Mouse (Mus musculus) lung, embryonic 14.5 days (tissue): Measurements from ENCODE around the gene Bahcc1. TPM values are rescaled to one million over a fixed set of nuclear protein-coding genes. Genes with fewer than 3 reads are reported as not detected.

Source experiments
- ATAC-seq: fragments of 200-750 bp; cut with Nextera tagmentation; 2 replicates; pipeline ENCODE4 v1.8.0; 2017; ENCODE audit warnings: mild to moderate bottlenecking, moderate TSS enrichment, moderate library complexity; ENCODE audit not compliant: insufficient read depth
- DNase-seq: peaks from one replicate; pipeline ENCODE4 v3.0.0-alpha.2; 2015
- H3K27ac ChIP-seq: fragments of 300-500 bp; sonication (generic); 2 replicates; pipeline ENCODE4 v1.5.1; 2014; ENCODE audit warnings: low read depth, mild to moderate bottlenecking, moderate library complexity
- H3K27me3 ChIP-seq: fragments of 300-500 bp; sonication (generic); 2 replicates; pipeline ENCODE4 v1.6.1; 2014; ENCODE audit warnings: low read length, control low read depth; ENCODE audit not compliant: insufficient read depth
- H3K36me3 ChIP-seq: fragments of 300-500 bp; sonication (generic); 2 replicates; pipeline ENCODE4 v1.6.1; 2014; ENCODE audit warnings: control low read depth; ENCODE audit not compliant: insufficient read depth
- H3K4me1 ChIP-seq: fragments of 300-500 bp; sonication (generic); 2 replicates; pipeline ENCODE4 v1.6.1; 2014; ENCODE audit warnings: antibody characterized with exemption, control low read depth; ENCODE audit not compliant: insufficient read depth
- H3K4me2 ChIP-seq: fragments of 300-500 bp; sonication (generic); 2 replicates; pipeline ENCODE4 v1.6.1; 2014; ENCODE audit warnings: mild to moderate bottlenecking
- H3K4me3 ChIP-seq: fragments of 300-500 bp; sonication (generic); 2 replicates; pipeline ENCODE4 v1.5.1; 2014; ENCODE audit warnings: low read depth, low read length
- H3K9ac ChIP-seq: fragments of 300-500 bp; sonication (generic); 2 replicates; pipeline ENCODE4 v1.6.1; 2014
- H3K9me3 ChIP-seq: fragments of 300-500 bp; sonication (generic); 2 replicates; pipeline ENCODE4 v1.6.1; 2016; ENCODE audit warnings: low read depth, low read length, control low read depth
- CTCF ChIP-seq: IDR thresholded peaks from 2 replicates; pipeline ENCODE4 v1.5.1; 2016; ENCODE audit warnings: antibody characterized with exemption, low read depth
- WGBS: fragments of 180-500 bp; shearing (Covaris S2); extraction: QIAGEN DNeasy Blood & Tissue Kit; methylation state at CpG from one replicate; pipeline ENCODE4 v1.1.7; 2014; 5-methylcytosine and 5-hydroxymethylcytosine counted together
- polyA plus RNA-seq: library from polyadenylated mRNA; unstranded; fragments of >200 nt; fragmentation: Nextera tagmentation; extraction: Ambion mirVana; gene quantifications from 2 replicates; pipeline ENCODE4 v1.2.1, GENCODE M21; 2014

Bahcc1 gene
- polyA plus RNA-seq, 1 experiment from 2014 or later: 14.3 TPM

DNA sequence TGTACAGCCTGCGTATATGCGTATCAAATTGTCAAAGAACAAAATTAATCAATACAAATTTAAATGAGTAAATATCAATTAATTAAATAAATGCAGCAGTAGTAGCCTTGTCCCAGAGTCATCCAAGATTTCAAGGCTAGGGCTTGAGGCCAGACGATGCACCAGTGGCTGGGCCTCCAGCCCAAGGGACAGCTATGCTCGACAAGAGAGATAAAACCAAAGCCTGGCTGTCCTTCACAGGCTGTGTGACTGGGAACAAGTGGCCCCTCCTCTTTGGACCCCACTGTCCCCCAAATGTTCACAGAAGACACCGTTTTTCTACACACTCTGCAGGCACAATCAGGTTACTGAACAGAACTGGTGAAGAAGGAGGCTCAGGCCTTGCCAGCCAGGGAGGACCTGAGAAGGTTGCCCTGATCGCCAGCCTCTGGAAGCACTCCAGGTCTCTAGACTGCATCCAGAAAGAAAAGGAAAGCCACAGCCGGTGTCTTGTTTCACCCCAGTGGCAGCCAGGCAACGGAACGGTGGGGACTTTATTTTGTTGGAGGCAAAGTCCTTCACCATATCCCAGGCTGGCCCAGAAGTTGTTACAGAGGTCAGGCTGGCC, 12.7 kb upstream of the Bahcc1 start:
- peaks cover 40% of the 10 kb centered on the region for H3K4me1 ChIP-seq

DNA sequence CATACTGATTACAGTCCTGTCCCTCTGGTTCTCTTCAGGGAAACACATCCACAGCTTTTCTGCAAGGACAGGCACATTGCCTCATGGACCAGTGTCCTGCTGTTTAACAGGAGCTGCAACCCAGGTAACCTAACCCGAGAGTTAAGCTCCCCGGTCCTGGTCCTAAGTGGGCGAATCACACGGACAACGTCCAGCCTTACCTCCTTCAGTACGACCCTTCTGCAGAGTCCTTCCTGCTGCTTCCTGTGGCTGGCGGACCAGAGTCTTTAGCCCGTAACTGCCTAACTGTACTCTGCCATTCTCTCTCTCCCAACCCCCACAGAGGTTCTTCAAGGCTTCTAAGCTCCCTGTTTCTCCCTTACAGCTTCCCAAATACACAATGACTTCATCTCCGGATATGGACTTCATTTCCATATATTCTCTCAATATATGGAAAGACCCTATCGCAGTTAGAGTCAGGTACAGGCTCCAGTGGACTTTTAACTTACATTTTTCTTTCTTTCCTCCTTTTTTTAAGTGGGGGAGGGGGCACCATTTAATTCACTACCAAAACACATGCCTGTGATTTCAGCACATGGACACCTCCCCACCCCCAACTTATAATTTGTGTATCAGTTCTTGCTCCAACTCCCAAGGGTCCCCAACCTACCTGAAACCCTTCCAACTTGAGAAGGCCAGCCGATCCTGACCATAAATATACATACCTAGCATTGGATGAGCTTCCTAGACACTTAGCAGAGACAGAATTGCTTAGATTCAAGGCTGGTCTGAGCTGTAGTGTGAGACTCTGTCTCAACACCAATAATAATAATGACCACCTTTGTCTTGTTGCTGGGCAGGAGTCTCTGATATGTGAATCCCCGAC, 11.6 kb upstream of the Bahcc1 start:
- ATAC-seq (no peak), DNase-seq (peak; percentile 71)
- 46% methylated on average over 12 of the region's 12 CpGs for WGBS
- Histone ChIP-seq H3K27ac (peak overlapping the region; percentile 73), H3K27me3 (no peaks in the 10 kb centered on the region), H3K36me3 (peaks cover under 1% of the 10 kb centered on the region; the same call in 1 of the 2 replicates), H3K9ac (peak overlapping the region; percentile 27), H3K4me3 (peak overlapping the region; percentile 13), H3K4me2 (peak overlapping the region; percentile 42), H3K9me3 (no peaks in the 10 kb centered on the region), H3K4me1 (peaks cover 41% of the 10 kb centered on the region)
- no peak for TF ChIP-seq CTCF

More for the DNA sequence above, 12.7 kb upstream of the Bahcc1 start:
- no peaks in the 10 kb centered on the region for H3K36me3 ChIP-seq
- H3K27ac ChIP-seq: peak overlapping the region; percentile 73
- peak overlapping the region; percentile 13 for H3K4me3 ChIP-seq
- H3K9me3 ChIP-seq: no peaks in the 10 kb centered on the region
- ATAC-seq (no peak), DNase-seq (peak; percentile 61)
- WGBS: 38% methylated on average over 9 of the region's 9 CpGs
- TF ChIP-seq CTCF: no peak
- peak overlapping the region; percentile 42 for H3K4me2 ChIP-seq
- H3K9ac ChIP-seq: peak overlapping the region; percentile 38; the same call in 1 of the 2 replicates
- no peaks in the 10 kb centered on the region for H3K27me3 ChIP-seq

DNA sequence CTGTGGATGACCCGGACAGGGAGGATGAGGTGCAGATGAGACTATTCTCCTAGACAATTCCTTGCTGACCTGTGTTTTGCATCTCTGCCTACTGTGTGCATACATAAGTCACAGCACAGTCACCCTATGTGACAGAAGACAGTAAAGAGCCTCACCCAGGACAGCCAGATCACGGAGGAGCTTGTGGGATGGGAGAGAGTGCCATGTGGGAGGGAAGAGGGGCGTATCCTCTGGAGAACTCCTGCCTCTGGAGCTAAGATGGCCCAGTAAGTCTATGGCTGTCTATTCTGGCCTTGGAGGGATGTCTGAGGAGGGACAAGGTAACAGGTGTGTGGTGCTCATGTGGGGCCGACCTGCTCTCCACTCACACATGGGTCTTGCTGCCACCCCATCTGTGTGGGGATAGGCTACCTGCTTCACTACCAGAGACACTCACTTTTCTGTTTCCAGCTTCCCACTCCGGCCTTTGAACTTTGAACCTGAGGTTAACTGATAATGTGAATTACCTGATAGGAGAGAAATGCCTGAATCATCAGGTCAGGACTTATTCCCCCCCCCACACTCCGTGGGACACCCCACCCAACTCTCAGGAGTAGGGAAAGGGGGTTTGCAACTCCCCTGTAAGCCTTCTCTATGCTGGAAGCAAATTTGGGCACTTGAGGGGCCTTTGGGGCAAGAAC, 10.2 kb upstream of the Bahcc1 start:
- no peaks in the 10 kb centered on the region for H3K9me3 ChIP-seq
- H3K27ac ChIP-seq: no peak overlapping the region
- DNase-seq (no peak), ATAC-seq (no peak)
- peaks cover 9% of the 10 kb centered on the region for H3K36me3 ChIP-seq
- no peak overlapping the region for H3K9ac ChIP-seq
- peaks cover 40% of the 10 kb centered on the region for H3K4me1 ChIP-seq
- H3K27me3 ChIP-seq: no peaks in the 10 kb centered on the region
- no peak overlapping the region for H3K4me2 ChIP-seq
- H3K4me3 ChIP-seq: no peak overlapping the region
- WGBS: 67% methylated on average over 6 of the region's 6 CpGs
- TF ChIP-seq CTCF: no peak

DNA sequence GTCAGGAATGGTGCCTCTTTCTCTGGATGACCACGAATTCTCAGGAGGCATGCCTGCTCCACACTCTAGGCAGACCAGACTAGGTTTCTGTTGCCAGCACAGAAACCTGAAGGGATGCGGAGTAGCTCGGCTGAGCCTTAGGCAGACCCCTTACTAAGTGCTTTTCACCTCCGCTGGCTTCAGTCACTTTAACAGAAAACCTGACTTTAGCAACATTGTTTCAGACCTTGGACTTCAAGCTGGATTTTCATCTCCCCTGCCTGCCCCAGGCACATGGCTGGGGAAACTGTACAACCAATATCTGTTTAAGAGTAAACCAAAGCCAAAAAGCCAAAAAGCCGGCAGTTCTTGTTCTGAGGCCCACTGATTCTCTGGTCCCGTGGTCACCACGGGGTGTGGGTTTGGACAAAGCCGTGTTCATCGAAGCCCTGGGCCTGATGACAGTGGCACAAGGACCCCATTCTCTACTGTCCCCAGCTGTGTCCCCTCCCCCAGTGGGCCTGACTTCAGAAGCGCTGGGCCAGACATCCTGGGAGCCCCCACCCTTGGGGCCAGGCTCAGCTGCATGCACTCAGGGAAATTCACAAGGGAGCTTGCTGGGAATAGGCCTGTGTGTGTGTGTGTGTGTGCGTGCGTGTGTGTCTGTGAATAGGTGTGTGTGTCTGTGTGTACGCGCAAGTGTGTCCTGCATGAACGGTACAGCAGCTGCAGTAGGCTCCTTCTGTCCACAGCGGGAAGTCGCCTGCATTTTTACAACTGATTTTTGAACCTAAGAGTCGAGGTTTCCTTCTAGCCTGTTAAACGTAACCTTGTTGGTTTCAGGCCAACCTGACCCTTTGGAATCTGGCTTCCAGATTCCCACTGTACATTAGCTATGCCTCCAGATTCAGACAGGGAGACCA, 8.9 kb upstream of the Bahcc1 start:
- peak overlapping the region; percentile 40 for H3K9ac ChIP-seq
- WGBS: 50% methylated on average over 19 of the region's 19 CpGs

DNA sequence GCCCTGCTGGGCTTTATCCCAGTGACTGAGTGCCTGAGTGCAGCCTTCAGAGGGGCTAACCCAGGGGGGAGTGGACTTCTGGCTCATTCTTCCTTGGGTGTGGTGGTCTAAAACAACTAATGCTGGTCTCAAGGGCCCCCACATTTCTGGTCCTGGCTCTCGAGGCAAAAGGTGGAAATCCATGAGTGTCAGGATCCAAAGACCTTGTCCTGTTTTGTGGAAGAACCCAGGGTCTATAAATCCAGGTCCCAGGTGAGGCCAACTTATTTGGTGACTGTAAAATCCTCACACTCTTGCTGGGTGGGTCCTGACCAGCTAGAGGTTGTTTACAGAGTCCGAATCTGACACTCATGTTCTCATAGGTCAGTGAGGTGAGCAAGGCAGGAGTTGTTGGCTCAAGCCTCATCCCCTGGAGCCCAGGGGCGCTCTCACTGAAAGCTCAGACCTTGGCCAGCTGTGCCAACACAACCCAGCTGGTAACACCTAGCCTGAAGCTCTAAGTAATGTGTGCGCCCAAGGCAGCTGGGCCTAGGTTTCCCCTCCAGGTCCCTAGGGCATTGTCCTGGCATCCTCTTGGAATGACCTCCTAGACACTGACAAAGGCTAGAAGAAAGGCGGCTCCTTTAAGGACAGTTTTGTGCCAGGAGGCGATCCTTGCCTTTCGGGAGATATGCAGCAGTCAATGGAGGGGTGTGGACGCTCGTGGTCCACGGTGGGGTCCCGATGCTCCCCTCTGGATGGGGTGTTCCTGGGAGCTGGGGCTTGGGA, 8.1 kb upstream of the Bahcc1 start:
- ATAC-seq (no peak), DNase-seq (peak; percentile 49)
- WGBS: 30% methylated on average over 11 of the region's 11 CpGs
- no peak for TF ChIP-seq CTCF
- Histone ChIP-seq H3K36me3 (peaks cover 17% of the 10 kb centered on the region), H3K9me3 (no peaks in the 10 kb centered on the region), H3K4me1 (peaks cover 60% of the 10 kb centered on the region), H3K27ac (peak overlapping the region; percentile 96), H3K9ac (peak overlapping the region; percentile 50), H3K27me3 (no peaks in the 10 kb centered on the region), H3K4me2 (peak overlapping the region; percentile 62), H3K4me3 (peak overlapping the region; percentile 24)

More for the DNA sequence above, 8.9 kb upstream of the Bahcc1 start:
- Histone ChIP-seq H3K4me3 (no peak overlapping the region), H3K27ac (peak overlapping the region; percentile 96; the same call in 1 of the 2 replicates), H3K4me1 (peaks cover 52% of the 10 kb centered on the region), H3K36me3 (peaks cover 9% of the 10 kb centered on the region), H3K4me2 (peak overlapping the region; percentile 13; the same call in 1 of the 2 replicates), H3K9me3 (no peaks in the 10 kb centered on the region), H3K27me3 (no peaks in the 10 kb centered on the region)
- no peak for TF ChIP-seq CTCF
- peak; percentile 56 for DNase-seq
- no peak for ATAC-seq
